Mouse (Mus musculus): ENCODE measurements around the gene Vmp1. TPM values are rescaled to one million over a fixed set of nuclear protein-coding genes. Genes with fewer than 3 reads are reported as not detected.

Vmp1 gene
- polyA plus RNA-seq, 1 experiment from 2014 or later, result 96.7 TPM

- H3K4me1 ChIP-seq, result no peaks in the 10 kb centered on the region
- no peak overlapping the region for H3K4me3 ChIP-seq
- WGBS, result 94% methylated on average over 3 of the region's 3 CpGs
- peaks cover 49% of the 10 kb centered on the region for H3K36me3 ChIP-seq
- H3K27ac ChIP-seq (replicated peaks), result no peak overlapping the region
- H3K9me3 ChIP-seq (replicated peaks), result no peaks in the 10 kb centered on the region
- no peak for DNase-seq (ENCODE audit: low spot score)
- no peaks in the 10 kb centered on the region for H3K27me3 ChIP-seq (ENCODE audit: low read depth, poor library complexity, severe bottlenecking)
These were observed 19.2 kb downstream of the Vmp1 start for GRCm38 (mm10) chr11:86664406-86664805.

- H3K4me1 ChIP-seq, result no peaks in the 10 kb centered on the region
- H3K9me3 ChIP-seq (replicated peaks), result no peaks in the 10 kb centered on the region
- no peaks in the 10 kb centered on the region for H3K27me3 ChIP-seq (ENCODE audit: low read depth, poor library complexity, severe bottlenecking)
- no peak overlapping the region for H3K4me3 ChIP-seq
- H3K36me3 ChIP-seq, result peaks cover 49% of the 10 kb centered on the region
- no peak overlapping the region for H3K27ac ChIP-seq (replicated peaks)
- DNase-seq (ENCODE audit: low spot score), result no peak
These were observed 19.7 kb downstream of the Vmp1 start for GRCm38 (mm10) chr11:86663977-86664376.

- Histone ChIP-seq H3K27me3 (ENCODE audit: low read depth, poor library complexity, severe bottlenecking) (no peaks in the 10 kb centered on the region), H3K4me3 (no peak overlapping the region), H3K36me3 (peaks cover 49% of the 10 kb centered on the region), H3K4me1 (no peaks in the 10 kb centered on the region), H3K9me3 (replicated peaks) (no peaks in the 10 kb centered on the region), H3K27ac (replicated peaks) (no peak overlapping the region)
- DNase-seq (ENCODE audit: low spot score), result no peak
- WGBS, result 94% methylated on average over 8 of the region's 8 CpGs
These were observed 20.4 kb downstream of the Vmp1 start for GRCm38 (mm10) chr11:86662986-86663895.

GRCm38 (mm10) chr11:86657863-86658262 lies 25.8 kb downstream of the Vmp1 start:
- no peaks in the 10 kb centered on the region for H3K4me1 ChIP-seq
- no peak overlapping the region for H3K4me3 ChIP-seq
- DNase-seq (ENCODE audit: low spot score), result no peak
- H3K36me3 ChIP-seq, result peaks cover 21% of the 10 kb centered on the region
- H3K27me3 ChIP-seq (ENCODE audit: low read depth, poor library complexity, severe bottlenecking), result no peaks in the 10 kb centered on the region
- H3K27ac ChIP-seq (replicated peaks), result no peak overlapping the region
- H3K9me3 ChIP-seq (replicated peaks), result no peaks in the 10 kb centered on the region

- no peak overlapping the region for H3K27ac ChIP-seq (replicated peaks)
- H3K4me1 ChIP-seq, result no peaks in the 10 kb centered on the region
- no peaks in the 10 kb centered on the region for H3K27me3 ChIP-seq (ENCODE audit: low read depth, poor library complexity, severe bottlenecking)
- H3K9me3 ChIP-seq (replicated peaks), result no peaks in the 10 kb centered on the region
- 91% methylated on average over 4 of the region's 4 CpGs for WGBS
- H3K36me3 ChIP-seq, result peaks cover 13% of the 10 kb centered on the region
- no peak overlapping the region for H3K4me3 ChIP-seq
- DNase-seq (ENCODE audit: low spot score), result no peak
These were observed 26.6 kb downstream of the Vmp1 start for GRCm38 (mm10) chr11:86656849-86657567.

- Histone ChIP-seq H3K9me3 (replicated peaks) (no peaks in the 10 kb centered on the region), H3K36me3 (peaks cover 4% of the 10 kb centered on the region), H3K4me1 (peaks cover 6% of the 10 kb centered on the region), H3K4me3 (no peak overlapping the region), H3K27ac (replicated peaks) (no peak overlapping the region), H3K27me3 (ENCODE audit: low read depth, poor library complexity, severe bottlenecking) (no peaks in the 10 kb centered on the region)
- WGBS, result 90% methylated on average over 1 of the region's 1 CpGs
- no peak for DNase-seq (ENCODE audit: low spot score)
These were observed 28.0 kb downstream of the Vmp1 start for GRCm38 (mm10) chr11:86655671-86656070.

GRCm38 (mm10) chr11:86654096-86654495 lies 29.5 kb downstream of the Vmp1 start:
- Histone ChIP-seq H3K27ac (replicated peaks) (no peak overlapping the region), H3K27me3 (ENCODE audit: low read depth, poor library complexity, severe bottlenecking) (no peaks in the 10 kb centered on the region), H3K4me3 (no peak overlapping the region), H3K36me3 (no peaks in the 10 kb centered on the region), H3K4me1 (peaks cover 7% of the 10 kb centered on the region), H3K9me3 (replicated peaks) (no peaks in the 10 kb centered on the region)
- 90% methylated on average over 4 of the region's 4 CpGs for WGBS
- no peak for DNase-seq (ENCODE audit: low spot score)

- Histone ChIP-seq H3K27ac (replicated peaks) (no peak overlapping the region), H3K4me3 (no peak overlapping the region), H3K4me1 (peaks cover 7% of the 10 kb centered on the region), H3K36me3 (no peaks in the 10 kb centered on the region), H3K9me3 (replicated peaks) (no peaks in the 10 kb centered on the region), H3K27me3 (ENCODE audit: low read depth, poor library complexity, severe bottlenecking) (no peaks in the 10 kb centered on the region)
- DNase-seq (ENCODE audit: low spot score), result no peak
- 50% methylated on average over 3 of the region's 3 CpGs for WGBS
These were observed 30.2 kb downstream of the Vmp1 start for GRCm38 (mm10) chr11:86653446-86653845.

- 97% methylated on average over 4 of the region's 4 CpGs for WGBS
- Histone ChIP-seq H3K4me1 (peaks cover 11% of the 10 kb centered on the region), H3K27ac (replicated peaks) (no peak overlapping the region), H3K36me3 (no peaks in the 10 kb centered on the region), H3K4me3 (no peak overlapping the region), H3K27me3 (ENCODE audit: low read depth, poor library complexity, severe bottlenecking) (no peaks in the 10 kb centered on the region), H3K9me3 (replicated peaks) (no peaks in the 10 kb centered on the region)
- DNase-seq (ENCODE audit: low spot score), result no peak
These were observed 31.1 kb downstream of the Vmp1 start for GRCm38 (mm10) chr11:86652578-86652979.

- no peak for DNase-seq (ENCODE audit: low spot score)
- Histone ChIP-seq H3K4me1 (peaks cover 18% of the 10 kb centered on the region), H3K36me3 (no peaks in the 10 kb centered on the region), H3K4me3 (no peak overlapping the region), H3K9me3 (replicated peaks) (no peaks in the 10 kb centered on the region), H3K27me3 (ENCODE audit: low read depth, poor library complexity, severe bottlenecking) (no peaks in the 10 kb centered on the region), H3K27ac (replicated peaks) (no peak overlapping the region)
- WGBS, result 54% methylated on average over 6 of the region's 6 CpGs
These were observed 33.0 kb downstream of the Vmp1 start for GRCm38 (mm10) chr11:86650676-86651075.

- Histone ChIP-seq H3K36me3 (no peaks in the 10 kb centered on the region), H3K27me3 (ENCODE audit: low read depth, poor library complexity, severe bottlenecking) (no peaks in the 10 kb centered on the region), H3K27ac (replicated peaks) (no peak overlapping the region), H3K4me1 (peaks cover 18% of the 10 kb centered on the region), H3K4me3 (no peak overlapping the region), H3K9me3 (replicated peaks) (no peaks in the 10 kb centered on the region)
- 84% methylated on average over 1 of the region's 1 CpGs for WGBS
- no peak for DNase-seq (ENCODE audit: low spot score)
These were observed 34.1 kb downstream of the Vmp1 start for GRCm38 (mm10) chr11:86649542-86649941.

GRCm38 (mm10) chr11:86647706-86648447 lies 35.8 kb downstream of the Vmp1 start:
- 82% methylated on average over 15 of the region's 15 CpGs for WGBS
- H3K4me1 ChIP-seq, result peaks cover 18% of the 10 kb centered on the region
- H3K27ac ChIP-seq (replicated peaks), result no peak overlapping the region
- no peaks in the 10 kb centered on the region for H3K27me3 ChIP-seq (ENCODE audit: low read depth, poor library complexity, severe bottlenecking)
- H3K36me3 ChIP-seq, result peaks cover 4% of the 10 kb centered on the region
- no peaks in the 10 kb centered on the region for H3K9me3 ChIP-seq (replicated peaks)
- DNase-seq (ENCODE audit: low spot score), result no peak
- no peak overlapping the region for H3K4me3 ChIP-seq
